Mouse (Mus musculus) left cerebral cortex, postnatal 25 days (tissue): ENCODE results near the gene Zfyve9. TPM values are rescaled to one million over a fixed set of nuclear protein-coding genes. Genes with fewer than 3 reads are reported as not detected.
A peak's percentile ranks its signal among the peaks of the same experiment; 100 is the strongest.

Experiments
- DNase-seq, 2 experiments: peaks; one replicate each; pipeline ENCODE4 v3.0.0; 2022; ENCODE audit warnings: low spot score in 2 of 2, mixed read lengths in 1 of 2
- intact Hi-C: fragments of 180-260 bp; cut with DNase I; formaldehyde crosslinking; loops from one replicate; pipeline ENCODE4 v1.15.1; 2025
- total RNA-seq, 2 experiments: library from RNA; stranded (reverse); gene quantifications; 2 replicates each; pipeline ENCODE4 v1.2.3; 2021

Zfyve9 gene
- total RNA-seq, 2 experiments from 2014 or later, result 61.3 to 65.1 TPM

GRCm38 (mm10) chr4:108620536-108620935 lies 160.1 kb downstream of the Zfyve9 start:
- peak in 1 of 2 experiments; percentile 25 for DNase-seq
- intact Hi-C loops, result no loop called here

GRCm38 (mm10) chr4:108619587-108620341 lies 160.8 kb downstream of the Zfyve9 start, which contains the start of gene Cc2d1b:
TSS of gene Cc2d1b (plus strand) at chr4:108619940.
- DNase-seq, result peak; percentile 91 to 95
- intact Hi-C loops, result loop anchor here (2.0 kb wide), 1 partner anchor 41 kb away; the partner anchor contains the start of genes Orc1 and Prpf38a

GRCm38 (mm10) chr4:108619165-108619564 lies 161.4 kb downstream of the Zfyve9 start:
- peak in 1 of 2 experiments; percentile 37 for DNase-seq
- intact Hi-C loops, result loop anchor here (2.0 kb wide), 1 partner anchor 40 kb away; the partner anchor contains the start of genes Orc1 and Prpf38a

- intact Hi-C loops, result loop anchor here (2.0 kb wide), 1 partner anchor 40 kb away; the partner anchor contains the start of genes Orc1 and Prpf38a
- no peak for DNase-seq
Measured at GRCm38 (mm10) chr4:108618586-108618985, 162.0 kb downstream of the Zfyve9 start.

- intact Hi-C loops, result no loop called here
- DNase-seq, result peak in 1 of 2 experiments; percentile 70
Measured at GRCm38 (mm10) chr4:108610935-108611334, 169.7 kb downstream of the Zfyve9 start.

- no peak for DNase-seq
- intact Hi-C loops, result no loop called here
Measured at GRCm38 (mm10) chr4:108608651-108609050, 171.9 kb downstream of the Zfyve9 start.

GRCm38 (mm10) chr4:108601870-108602269 lies 178.7 kb downstream of the Zfyve9 start:
- no peak for DNase-seq
- intact Hi-C loops, result no loop called here

GRCm38 (mm10) chr4:108598306-108598705 lies 182.3 kb downstream of the Zfyve9 start:
- intact Hi-C loops, result no loop called here
- DNase-seq, result no peak

GRCm38 (mm10) chr4:108595785-108596184 lies 184.8 kb downstream of the Zfyve9 start:
- no peak for DNase-seq
- intact Hi-C loops, result no loop called here

GRCm38 (mm10) chr4:108593376-108593775 lies 187.2 kb downstream of the Zfyve9 start:
- intact Hi-C loops, result no loop called here
- DNase-seq, result peak in 1 of 2 experiments; percentile 10

Other genes with a start within 250 kb of the Zfyve9 start
- gene Prpf38a, start 201.5 kb downstream of the Zfyve9 start, total RNA-seq, result 10 to 100 TPM; 28.1 to 32.9 TPM
- gene Orc1, start 201.4 kb downstream of the Zfyve9 start, total RNA-seq, result under 1 TPM; 0.27 to 0.39 TPM
- gene Cc2d1b, start 160.9 kb downstream of the Zfyve9 start, total RNA-seq, result 10 to 100 TPM; 31.9 to 34.3 TPM
- gene 3110021N24Rik, start 61.1 kb downstream of the Zfyve9 start, total RNA-seq, result 1 to 10 TPM; 1.3 to 1.5 TPM
- 10 to 100 TPM; 82.7 to 86.9 TPM for gene Btf3l4, start 52.8 kb upstream of the Zfyve9 start, total RNA-seq
- gene Txndc12, start 53.8 kb upstream of the Zfyve9 start, total RNA-seq, result 10 to 100 TPM; 35.4 to 41.0 TPM
- 10 to 100 TPM; 15.4 to 18.7 TPM for gene Kti12, start 67.0 kb upstream of the Zfyve9 start, total RNA-seq
- gene A730015C16Rik, start 67.8 kb upstream of the Zfyve9 start, total RNA-seq, result not detected
- 10 to 100 TPM; 90.0 to 96.0 TPM for gene Rab3b, start 98.3 kb upstream of the Zfyve9 start, total RNA-seq
- 100 to 1,000 TPM; 119 to 149 TPM for gene Nrd1, start 219.9 kb upstream of the Zfyve9 start, total RNA-seq